Mouse (Mus musculus) gastrocnemius, postnatal 10 days (tissue): Measurements from ENCODE around the gene Pigc. TPM values are rescaled to one million over a fixed set of nuclear protein-coding genes. Genes with fewer than 3 reads are reported as not detected.

Experiments used
- DNase-seq: peaks from one replicate; pipeline ENCODE4 v3.0.0; 2021; ENCODE audit warnings: mixed read lengths
- total RNA-seq, 2 experiments: library from RNA; stranded (reverse); gene quantifications; 2 replicates each; pipeline ENCODE4 v1.2.3; 2021

Pigc gene
- total RNA-seq, 2 experiments from 2014 or later, result 15.9 to 19.5 TPM

- DNase-seq, result no peak
Observed at GRCm38 (mm10) chr1:162008631-162009067, 39.7 kb downstream of the Pigc start.

- no peak for DNase-seq
Observed at GRCm38 (mm10) chr1:162009086-162009485, 40.1 kb downstream of the Pigc start.

- DNase-seq, result no peak
Observed at GRCm38 (mm10) chr1:162011523-162012245, 42.7 kb downstream of the Pigc start.

GRCm38 (mm10) chr1:162013561-162013960 lies 44.6 kb downstream of the Pigc start:
- no peak for DNase-seq

- no peak for DNase-seq
Observed at GRCm38 (mm10) chr1:162015247-162015862, 46.4 kb downstream of the Pigc start.

GRCm38 (mm10) chr1:162016982-162017381 lies 48.0 kb downstream of the Pigc start:
- no peak for DNase-seq

- DNase-seq, result no peak
Observed at GRCm38 (mm10) chr1:162017975-162018600, 49.1 kb downstream of the Pigc start.

GRCm38 (mm10) chr1:162018601-162018977 lies 49.6 kb downstream of the Pigc start:
- no peak for DNase-seq

GRCm38 (mm10) chr1:162020303-162020731 lies 51.3 kb downstream of the Pigc start:
- no peak for DNase-seq

- DNase-seq, result no peak
Observed at GRCm38 (mm10) chr1:162020766-162021165, 51.8 kb downstream of the Pigc start.

Other genes starting within 250 kb of the Pigc start
- not detected for gene Fasl, start 180.7 kb upstream of the Pigc start, total RNA-seq
- gene Suco, start 92.5 kb upstream of the Pigc start, total RNA-seq, result 10 to 100 TPM; 12.1 to 16.7 TPM
- gene 4930558K02Rik, start 10.4 kb downstream of the Pigc start, total RNA-seq, result not detected